Mouse (Mus musculus) liver, postnatal 0 days (tissue): ENCODE data around the gene Tmc4.

Experiments used
- CTCF ChIP-seq: sonication (generic); IDR thresholded peaks from 2 replicates; pipeline ENCODE4 v1.5.1; 2016; ENCODE audit warnings: antibody characterized with exemption, low read depth
- EP300 ChIP-seq: IDR thresholded peaks from 2 replicates; pipeline ENCODE4 v1.6.1; 2016; ENCODE audit warnings: antibody characterized with exemption, low read depth, mild to moderate bottlenecking

DNA sequence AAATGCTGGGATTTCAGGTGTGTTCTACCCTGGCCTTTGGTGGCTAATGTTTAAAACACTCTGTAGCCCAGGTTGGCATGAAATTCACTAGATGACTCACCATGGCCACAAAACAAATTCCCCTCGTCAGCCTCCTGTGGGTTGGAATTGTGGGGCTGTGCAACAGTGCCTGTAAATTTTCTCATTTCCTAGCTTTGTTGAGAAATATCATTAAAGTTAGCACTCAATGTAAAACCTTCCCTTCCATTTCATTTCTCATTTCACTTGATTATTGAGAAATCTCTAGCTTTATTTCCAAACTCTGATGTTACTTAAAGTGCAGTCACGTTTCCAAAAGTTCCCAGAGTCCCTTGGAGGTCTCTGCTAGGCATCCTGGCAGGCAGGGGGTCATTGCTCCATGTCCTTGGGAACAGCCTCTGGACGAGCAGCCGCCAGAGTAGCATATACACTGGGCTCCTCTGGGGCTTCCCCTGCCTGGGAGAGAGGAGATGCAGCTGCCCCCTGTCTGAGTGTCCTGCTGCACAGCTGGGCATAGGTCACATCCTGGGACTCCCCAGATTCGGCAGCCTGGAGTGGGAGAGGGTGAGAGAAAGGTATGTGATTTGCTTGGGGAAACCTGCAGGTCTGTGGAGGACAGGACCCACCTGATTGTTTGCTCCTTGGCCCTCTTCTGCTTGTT, 35.0 kb upstream of the Tmc4 start:
- TF ChIP-seq CTCF: no peak
- no peak for TF ChIP-seq EP300
